Mouse (Mus musculus) CH12.LX (cell line): ENCODE measurements at regions not wholly inside any gene's neighbourhood (a gene's known extent, or its start where the extent isn't known, plus 50 kb on each side); places are given as distances from the start of the nearest gene placed in this dataset.

ENCODE experiments used
- DNase-seq: peaks from one replicate; pipeline ENCODE4 v3.0.0-alpha.2; 2013; ENCODE audit errors: extremely low read depth
- H3K27ac ChIP-seq: 2 replicates; pipeline ENCODE4 v1.5.1; 2012; ENCODE audit warnings: low read depth, mild to moderate bottlenecking, control low read depth, moderate library complexity; ENCODE audit not compliant: insufficient read depth
- H3K27me3 ChIP-seq: replicated peaks from 2 replicates; pipeline ENCODE3; 2012; ENCODE audit warnings: inconsistent platforms
- H3K36me3 ChIP-seq, 2 experiments: replicated peaks in 1 of 2; 2 replicates each; pipeline versions ENCODE3 to v1.6.1; 2012; ENCODE audit warnings: inconsistent platforms in 1 of 2, low read length in 1 of 2, mild to moderate bottlenecking in 1 of 2, mixed read lengths in 1 of 2, moderate library complexity in 1 of 2; ENCODE audit not compliant: control insufficient read depth in 1 of 2, insufficient read depth in 1 of 2
- H3K4me1 ChIP-seq, 2 experiments: 2 replicates each; pipeline ENCODE4 v1.6.1; 2012; ENCODE audit warnings: inconsistent platforms in 1 of 2, moderate library complexity in 1 of 2; ENCODE audit not compliant: insufficient read depth in 2 of 2, control insufficient read depth in 1 of 2
- H3K4me2 ChIP-seq: 2 replicates; pipeline ENCODE4 v1.6.1; 2012; ENCODE audit warnings: low read depth, mild to moderate bottlenecking, control low read depth; ENCODE audit not compliant: poor library complexity, insufficient read depth, severe bottlenecking
- H3K4me3 ChIP-seq, 3 experiments: fragments of 150-350 bp in 1 of 3; sonication (generic) in 1 of 3; replicated peaks in 1 of 3; 2 replicates each; pipeline versions ENCODE3 to v1.5.1; 2011 to 2012; ENCODE audit warnings: low read depth in 2 of 3, low read length in 2 of 3, mild to moderate bottlenecking in 2 of 3, moderate library complexity in 2 of 3, control low read depth in 1 of 3, improper control_type of control experiment in 1 of 3, inconsistent platforms in 1 of 3, mixed read lengths in 1 of 3; ENCODE audit not compliant: poor library complexity in 1 of 3
- H3K79me2 ChIP-seq: replicated peaks from 2 replicates; pipeline ENCODE4 v1.6.1; 2012; ENCODE audit warnings: mild to moderate bottlenecking, moderate library complexity; ENCODE audit not compliant: control insufficient read depth, poor library complexity, insufficient read depth, severe bottlenecking; ENCODE audit errors: extremely low read depth
- H3K9ac ChIP-seq: 2 replicates; pipeline ENCODE4 v1.6.1; 2012; ENCODE audit warnings: low read depth, mild to moderate bottlenecking, control low read depth, moderate library complexity; ENCODE audit not compliant: insufficient read depth
- H3K9me3 ChIP-seq: replicated peaks from 2 replicates; pipeline ENCODE3; 2012; ENCODE audit warnings: low read length, inconsistent platforms, mixed read lengths
- E2F4 ChIP-seq: IDR thresholded peaks from 2 replicates; pipeline ENCODE4 v1.6.1; 2011; ENCODE audit warnings: low read depth, low read length, improper control_type of control experiment; ENCODE audit not compliant: insufficient replicate concordance
- ELF1 ChIP-seq: IDR thresholded peaks from 2 replicates; pipeline ENCODE4 v1.6.1; 2014; ENCODE audit warnings: low read depth, mild to moderate bottlenecking, inconsistent platforms, low read length, improper control_type of control experiment
- GABPA ChIP-seq: IDR thresholded peaks from 2 replicates; pipeline ENCODE4 v1.6.1; 2012; ENCODE audit warnings: low read depth, low read length, improper control_type of control experiment, inconsistent platforms; ENCODE audit not compliant: insufficient replicate concordance
- HCFC1 ChIP-seq: IDR thresholded peaks from 2 replicates; pipeline ENCODE4 v1.6.1; 2012; ENCODE audit warnings: low read depth, mild to moderate bottlenecking, inconsistent platforms, low read length, improper control_type of control experiment
- IRF4 ChIP-seq: IDR thresholded peaks from 2 replicates; pipeline ENCODE4 v1.6.1; 2014; ENCODE audit warnings: low read depth, mild to moderate bottlenecking, inconsistent platforms, low read length, improper control_type of control experiment
- JUN ChIP-seq: IDR thresholded peaks from 2 replicates; pipeline ENCODE4 v1.6.1; 2011; ENCODE audit warnings: low read depth, mild to moderate bottlenecking, low read length, improper control_type of control experiment, moderate library complexity; ENCODE audit not compliant: insufficient read depth
- KAT2A ChIP-seq: IDR thresholded peaks from 2 replicates; pipeline ENCODE4 v1.6.1; 2012; ENCODE audit warnings: low read length, improper control_type of control experiment, inconsistent platforms; ENCODE audit not compliant: insufficient replicate concordance
- MEF2A ChIP-seq: IDR thresholded peaks from 2 replicates; pipeline ENCODE4 v1.6.1; 2014; ENCODE audit warnings: low read depth, mild to moderate bottlenecking, inconsistent platforms, low read length, improper control_type of control experiment, borderline replicate concordance
- MXI1 ChIP-seq: IDR thresholded peaks from 2 replicates; pipeline ENCODE4 v1.6.1; 2011; ENCODE audit warnings: mild to moderate bottlenecking, low read depth, low read length, improper control_type of control experiment
- NELFE ChIP-seq: IDR thresholded peaks from 2 replicates; pipeline ENCODE4 v1.6.1; 2011; ENCODE audit warnings: low read depth, low read length, improper control_type of control experiment
- POLR2A ChIP-seq: IDR thresholded peaks from 2 replicates; pipeline ENCODE4 v1.6.1; 2011; ENCODE audit warnings: low read depth, mild to moderate bottlenecking, improper control_type of control experiment, low read length
- SMC3 ChIP-seq: IDR thresholded peaks from 2 replicates; pipeline ENCODE4 v1.6.1; 2011; ENCODE audit warnings: low read depth, low read length, improper control_type of control experiment
- TCF12 ChIP-seq: IDR thresholded peaks from 2 replicates; pipeline ENCODE4 v1.6.1; 2014; ENCODE audit warnings: low read depth, mild to moderate bottlenecking, inconsistent platforms, low read length, improper control_type of control experiment
- ZC3H11A ChIP-seq: IDR thresholded peaks from 2 replicates; pipeline ENCODE4 v1.6.1; 2012; ENCODE audit warnings: low read depth, mild to moderate bottlenecking, inconsistent platforms, low read length, improper control_type of control experiment
- ZKSCAN1 ChIP-seq: IDR thresholded peaks from 2 replicates; pipeline ENCODE4 v1.6.1; 2012; ENCODE audit warnings: low read depth, inconsistent platforms, low read length, improper control_type of control experiment, borderline replicate concordance
- dilution Hi-C: fragments of 300-500 bp; cut with MboI; formaldehyde crosslinking; loops from 2 replicates; pipeline ENCODE4 v1.14.3; 2020; ENCODE audit warnings: low sequenced_read_pairs; ENCODE audit not compliant: extremely low pct_unique_long_range_greater_than_20kb, extremely low pct_ligation_motif_present
- in situ Hi-C: fragments of 300-500 bp; cut with MboI; formaldehyde crosslinking; loops from 3 replicates; pipeline ENCODE4 v1.14.3; 2019; ENCODE audit warnings: low sequenced_read_pairs, low pct_ligation_motif_present, low pct_unique_long_range_greater_than_20kb, mixed read lengths

DNA sequence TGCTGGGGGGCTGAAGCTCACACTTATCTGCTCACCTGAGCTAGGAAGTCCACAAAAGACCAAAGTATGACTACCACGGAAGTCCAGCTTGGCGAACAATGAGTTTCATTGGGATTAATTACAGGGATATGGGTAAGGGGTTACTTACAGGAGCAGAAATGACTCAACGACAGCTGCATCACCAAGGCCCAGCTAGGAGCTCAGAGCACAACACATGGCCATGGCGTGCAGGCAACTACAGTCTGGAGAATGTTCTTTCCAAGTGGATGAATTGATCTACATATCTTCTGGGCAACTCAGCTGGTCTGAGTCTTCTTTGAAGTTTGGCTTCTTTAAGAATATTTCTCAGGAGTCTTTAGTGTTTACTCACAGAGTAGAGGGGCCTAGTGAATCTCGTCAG is 86.3 kb upstream of the Pcgf5 start:
- no peak overlapping the region for H3K27ac ChIP-seq
- H3K4me3 ChIP-seq = no peak overlapping the region
- no peaks in the 10 kb centered on the region for H3K4me1 ChIP-seq
- no peak overlapping the region for H3K9ac ChIP-seq
- no peaks in the 10 kb centered on the region for H3K79me2 ChIP-seq
- dilution Hi-C loops (no loop called here), in situ Hi-C loops (no loop called here)
- H3K36me3 ChIP-seq = no peaks in the 10 kb centered on the region
- TF ChIP-seq KAT2A (no peak), GABPA (no peak), ZKSCAN1 (no peak)
- no peaks in the 10 kb centered on the region for H3K27me3 ChIP-seq
- no peak for DNase-seq
- H3K4me2 ChIP-seq = no peak overlapping the region
- no peaks in the 10 kb centered on the region for H3K9me3 ChIP-seq

DNA sequence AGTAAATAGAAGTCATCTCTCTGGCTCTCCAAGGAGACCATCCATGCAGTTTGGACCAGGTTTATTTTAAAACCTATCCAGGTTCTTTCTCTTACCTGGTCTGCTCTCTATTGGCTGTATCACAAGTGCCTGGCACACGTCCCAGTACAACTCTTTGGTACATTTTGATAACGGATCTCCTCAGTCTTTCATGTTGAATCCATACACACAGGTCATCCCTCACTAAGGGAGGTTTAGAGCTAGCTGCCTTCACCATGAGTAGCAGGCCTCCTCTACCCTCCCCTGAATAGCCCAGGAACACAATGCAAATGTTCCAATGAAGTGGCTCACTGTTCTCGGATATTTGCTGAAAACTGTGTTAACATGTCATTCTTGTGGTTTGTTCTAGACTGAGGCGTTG is 84.2 kb upstream of the Pcgf5 start:
- dilution Hi-C loops (no loop called here), in situ Hi-C loops (no loop called here)
- Histone ChIP-seq H3K4me3 (no peak overlapping the region), H3K9me3 (no peaks in the 10 kb centered on the region), H3K36me3 (no peaks in the 10 kb centered on the region), H3K79me2 (no peaks in the 10 kb centered on the region), H3K27me3 (no peaks in the 10 kb centered on the region), H3K4me2 (no peak overlapping the region), H3K4me1 (no peaks in the 10 kb centered on the region), H3K9ac (no peak overlapping the region), H3K27ac (no peak overlapping the region)
- TF ChIP-seq JUN = no peak
- TF ChIP-seq MXI1 = no peak
- no peak for TF ChIP-seq E2F4
- TF ChIP-seq GABPA = no peak
- no peak for TF ChIP-seq HCFC1
- no peak for TF ChIP-seq ELF1
- no peak for TF ChIP-seq SMC3
- no peak for TF ChIP-seq KAT2A
- TF ChIP-seq TCF12 = no peak
- DNase-seq = no peak

DNA sequence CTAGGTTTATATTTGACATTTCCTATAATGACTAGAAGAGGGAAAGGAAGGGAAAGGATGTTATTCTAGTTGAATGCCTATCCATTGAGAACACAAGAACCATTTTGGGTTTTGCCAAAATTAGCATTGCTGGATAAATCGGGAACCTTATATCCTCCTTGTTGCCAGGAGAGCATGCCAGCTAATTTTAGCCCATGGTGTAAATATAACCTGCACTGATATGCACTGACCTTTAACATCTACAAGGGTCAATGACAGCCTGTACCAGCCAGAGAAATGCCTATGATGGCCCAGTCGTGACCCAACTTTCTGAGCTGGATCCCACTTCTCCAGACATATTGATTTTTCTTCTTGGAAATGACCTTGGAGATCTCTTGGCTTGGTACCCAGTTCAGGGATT is 83.7 kb upstream of the Pcgf5 start:
- DNase-seq = no peak
- Histone ChIP-seq H3K27me3 (no peaks in the 10 kb centered on the region), H3K9ac (no peak overlapping the region), H3K4me2 (no peak overlapping the region), H3K79me2 (no peaks in the 10 kb centered on the region), H3K36me3 (no peaks in the 10 kb centered on the region), H3K27ac (no peak overlapping the region), H3K9me3 (no peaks in the 10 kb centered on the region), H3K4me1 (no peaks in the 10 kb centered on the region), H3K4me3 (no peak overlapping the region)
- in situ Hi-C loops = no loop called here
- TF ChIP-seq MEF2A (no peak), ELF1 (no peak), IRF4 (no peak), NELFE (no peak), ZC3H11A (no peak), HCFC1 (no peak), POLR2A (no peak), GABPA (no peak)
- dilution Hi-C loops = no loop called here
